Mouse (Mus musculus) liver, embryonic 11.5 days (tissue): Measurements from ENCODE around the gene Gria4. TPM values are rescaled to one million over a fixed set of nuclear protein-coding genes. Genes with fewer than 3 reads are reported as not detected.

Experiments
- ATAC-seq: fragments of 200-750 bp; cut with Nextera tagmentation; replicated peaks from 2 replicates; pipeline ENCODE4 v1.8.0; 2017; ENCODE audit warnings: moderate number of reproducible peaks, mild to moderate bottlenecking, moderate TSS enrichment, moderate library complexity; ENCODE audit not compliant: low FRiP score
- DNase-seq: peaks from one replicate; pipeline ENCODE4 v3.0.0-alpha.2; 2017; ENCODE audit warnings: low spot score
- H3K27ac ChIP-seq: fragments of 300-500 bp; sonication (generic); 2 replicates; pipeline ENCODE4 v1.5.1; 2014; ENCODE audit warnings: mild to moderate bottlenecking, low read depth, low read length, control low read depth
- H3K27me3 ChIP-seq: fragments of 300-500 bp; sonication (generic); replicated peaks from 2 replicates; pipeline ENCODE4 v1.6.1; 2014; ENCODE audit warnings: low read length, mixed read lengths; ENCODE audit not compliant: control insufficient read depth, insufficient read depth
- H3K36me3 ChIP-seq: fragments of 300-500 bp; sonication (generic); 2 replicates; pipeline ENCODE4 v1.6.1; 2014; ENCODE audit warnings: mild to moderate bottlenecking, low read length, moderate library complexity, mixed read lengths; ENCODE audit not compliant: control insufficient read depth, insufficient read depth
- H3K4me1 ChIP-seq: fragments of 300-500 bp; sonication (generic); replicated peaks from 2 replicates; pipeline ENCODE4 v1.6.1; 2014; ENCODE audit warnings: low read length, mixed read lengths; ENCODE audit not compliant: control insufficient read depth, insufficient read depth
- H3K4me2 ChIP-seq: fragments of 300-500 bp; sonication (generic); 2 replicates; pipeline ENCODE4 v1.6.1; 2014; ENCODE audit warnings: mild to moderate bottlenecking, control low read depth, moderate library complexity
- H3K4me3 ChIP-seq: fragments of 300-500 bp; sonication (generic); 2 replicates; pipeline ENCODE4 v1.5.1; 2014; ENCODE audit warnings: low read depth, low read length, control low read depth
- H3K9ac ChIP-seq: fragments of 300-500 bp; sonication (generic); 2 replicates; pipeline ENCODE4 v1.6.1; 2014; ENCODE audit warnings: low read depth, low read length, control low read depth
- H3K9me3 ChIP-seq: fragments of 300-500 bp; sonication (generic); 2 replicates; pipeline ENCODE4 v1.6.1; 2016; ENCODE audit warnings: low read length, inconsistent platforms, mixed read lengths; ENCODE audit not compliant: control insufficient read depth
- WGBS: fragments of 180-500 bp; shearing (Covaris S2); extraction: QIAGEN DNeasy Blood & Tissue Kit; methylation state at CpG from one replicate; pipeline ENCODE4 v1.1.7; 2014; 5-methylcytosine and 5-hydroxymethylcytosine counted together
- polyA plus RNA-seq: library from polyadenylated mRNA; unstranded; fragments of >200 nt; fragmentation: Nextera tagmentation; extraction: Ambion mirVana; gene quantifications from 2 replicates; pipeline ENCODE4 v1.2.1, GENCODE M21; 2014

Gene Gria4
- polyA plus RNA-seq, 1 experiment from 2014 or later = 0.86 TPM

DNA sequence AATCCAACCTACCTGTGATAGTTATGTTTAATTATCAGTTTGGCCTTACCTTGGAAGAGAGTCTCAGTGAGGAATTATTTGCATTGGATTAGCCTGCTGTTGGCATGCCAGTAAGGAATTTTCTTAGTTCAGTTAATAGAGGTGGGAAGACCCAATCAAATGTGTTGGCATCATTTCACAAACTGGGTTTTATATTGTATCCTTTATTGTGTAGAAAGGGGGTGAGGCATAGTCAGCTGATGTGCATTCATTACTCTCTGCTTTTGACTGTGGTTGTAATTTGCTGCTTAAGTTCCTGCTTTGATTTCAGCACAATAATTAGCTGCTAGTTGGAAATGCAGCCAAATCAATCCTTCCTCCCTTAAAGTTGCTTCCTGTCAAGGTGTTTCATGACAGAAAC, 83.7 kb downstream of the Gria4 start:
- no peaks in the 10 kb centered on the region for H3K27me3 ChIP-seq
- no peak overlapping the region for H3K27ac ChIP-seq
- DNase-seq (no peak), ATAC-seq (no peak)
- H3K9me3 ChIP-seq = no peaks in the 10 kb centered on the region
- no peak overlapping the region for H3K9ac ChIP-seq
- no peak overlapping the region for H3K4me3 ChIP-seq
- H3K4me1 ChIP-seq = no peaks in the 10 kb centered on the region
- no peak overlapping the region for H3K4me2 ChIP-seq
- no peaks in the 10 kb centered on the region for H3K36me3 ChIP-seq

DNA sequence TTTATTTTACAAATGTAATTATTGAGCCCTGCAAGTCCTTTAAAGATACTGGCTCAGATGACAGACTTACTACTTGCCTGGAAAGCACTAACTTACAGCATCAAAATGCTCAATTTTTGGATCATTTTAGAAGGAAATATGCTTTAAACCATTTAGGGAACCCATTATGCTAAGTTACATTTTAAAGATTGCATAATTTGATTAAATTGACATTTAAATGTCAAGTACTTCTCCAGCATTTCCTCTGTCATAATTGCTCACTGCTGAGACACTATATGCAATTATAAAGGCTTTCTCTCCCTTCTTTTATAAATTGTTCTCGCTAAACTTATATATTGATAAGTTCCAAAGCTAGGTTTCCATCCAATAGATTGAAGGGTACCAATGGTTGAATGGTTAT, 108.9 kb downstream of the Gria4 start:
- DNase-seq (no peak), ATAC-seq (no peak)
- H3K4me1 ChIP-seq = no peaks in the 10 kb centered on the region
- no peak overlapping the region for H3K27ac ChIP-seq
- no peak overlapping the region for H3K4me3 ChIP-seq
- WGBS = 80% methylated on average over 1 of the region's 1 CpGs
- H3K9me3 ChIP-seq = no peaks in the 10 kb centered on the region
- no peaks in the 10 kb centered on the region for H3K36me3 ChIP-seq
- no peak overlapping the region for H3K4me2 ChIP-seq
- H3K9ac ChIP-seq = no peak overlapping the region
- no peaks in the 10 kb centered on the region for H3K27me3 ChIP-seq

DNA sequence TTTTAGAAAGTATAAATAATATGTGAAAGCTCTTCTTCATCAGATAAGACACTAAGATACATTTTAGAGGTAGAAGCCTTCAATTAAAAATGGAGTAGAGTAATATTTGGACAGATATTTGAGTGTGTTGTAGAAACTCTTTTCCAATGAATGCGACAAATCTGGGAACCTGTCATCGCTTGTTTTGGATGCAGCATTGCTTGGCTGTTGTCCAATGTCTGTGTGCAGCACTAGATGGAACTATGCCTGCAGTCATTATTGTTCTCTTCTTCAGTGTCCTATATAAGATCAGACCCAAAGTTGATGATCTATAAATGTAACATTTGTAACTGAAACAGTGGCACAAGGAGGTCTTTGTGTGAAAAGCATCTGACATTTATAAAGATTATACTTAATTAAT, 115.8 kb downstream of the Gria4 start:
- no peak for ATAC-seq
- H3K9me3 ChIP-seq = no peaks in the 10 kb centered on the region
- no peak for DNase-seq
- 83% methylated on average over 2 of the region's 2 CpGs for WGBS
- no peaks in the 10 kb centered on the region for H3K4me1 ChIP-seq
- H3K9ac ChIP-seq = no peak overlapping the region
- H3K36me3 ChIP-seq = no peaks in the 10 kb centered on the region
- no peak overlapping the region for H3K27ac ChIP-seq
- no peaks in the 10 kb centered on the region for H3K27me3 ChIP-seq
- H3K4me2 ChIP-seq = no peak overlapping the region
- no peak overlapping the region for H3K4me3 ChIP-seq

- H3K27ac ChIP-seq = no peak overlapping the region
- no peaks in the 10 kb centered on the region for H3K36me3 ChIP-seq
- H3K4me3 ChIP-seq = no peak overlapping the region
- no peaks in the 10 kb centered on the region for H3K4me1 ChIP-seq
- H3K27me3 ChIP-seq = no peaks in the 10 kb centered on the region
- no peak for ATAC-seq
- no peaks in the 10 kb centered on the region for H3K9me3 ChIP-seq
- no peak for DNase-seq
- whole genome bisulfite sequencing = 84% methylated on average over 1 of the region's 1 CpGs
- H3K9ac ChIP-seq = no peak overlapping the region
- no peak overlapping the region for H3K4me2 ChIP-seq
Observed at GRCm38 (mm10) chr9:4679099-4679498, 116.9 kb downstream of the Gria4 start.

GRCm38 (mm10) chr9:4665691-4666090, 130.3 kb downstream of the Gria4 start:
- H3K4me3 ChIP-seq = no peak overlapping the region
- H3K4me1 ChIP-seq = no peaks in the 10 kb centered on the region
- DNase-seq (no peak), ATAC-seq (no peak)
- H3K9me3 ChIP-seq = no peaks in the 10 kb centered on the region
- 72% methylated on average over 2 of the region's 2 CpGs for WGBS
- H3K4me2 ChIP-seq = no peak overlapping the region
- no peaks in the 10 kb centered on the region for H3K27me3 ChIP-seq
- H3K36me3 ChIP-seq = no peaks in the 10 kb centered on the region
- no peak overlapping the region for H3K27ac ChIP-seq
- H3K9ac ChIP-seq = no peak overlapping the region

DNA sequence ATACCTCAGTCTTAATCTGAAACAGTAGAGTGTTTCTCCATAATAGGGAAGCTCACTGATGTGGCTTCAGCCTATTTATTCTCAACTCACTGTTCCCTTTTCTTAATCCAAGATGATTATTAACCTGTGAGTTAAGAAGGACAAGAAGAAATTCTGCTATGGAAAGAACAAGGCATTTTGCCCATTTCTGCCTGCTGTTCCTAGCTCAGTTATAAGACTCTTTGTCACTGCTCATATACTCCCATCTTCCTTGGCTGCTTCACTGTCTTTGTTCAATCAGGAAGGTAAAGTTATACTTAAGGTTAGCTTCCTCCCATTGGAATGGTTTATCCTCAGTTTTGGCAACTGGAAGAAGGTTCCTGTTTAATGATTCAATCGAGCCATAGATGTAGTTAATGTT, 133.6 kb downstream of the Gria4 start:
- DNase-seq (no peak), ATAC-seq (no peak)
- WGBS = 66% methylated on average over 1 of the region's 1 CpGs
- H3K4me2 ChIP-seq = no peak overlapping the region
- H3K27me3 ChIP-seq = no peaks in the 10 kb centered on the region
- no peak overlapping the region for H3K27ac ChIP-seq
- no peaks in the 10 kb centered on the region for H3K4me1 ChIP-seq
- H3K36me3 ChIP-seq = no peaks in the 10 kb centered on the region
- H3K9me3 ChIP-seq = no peaks in the 10 kb centered on the region
- H3K4me3 ChIP-seq = no peak overlapping the region
- H3K9ac ChIP-seq = no peak overlapping the region

GRCm38 (mm10) chr9:4658951-4659350, 137.1 kb downstream of the Gria4 start:
- no peak for DNase-seq
- Histone ChIP-seq H3K4me2 (no peak overlapping the region), H3K27me3 (no peaks in the 10 kb centered on the region), H3K36me3 (no peaks in the 10 kb centered on the region), H3K4me3 (no peak overlapping the region), H3K9ac (no peak overlapping the region), H3K4me1 (no peaks in the 10 kb centered on the region), H3K27ac (no peak overlapping the region), H3K9me3 (no peaks in the 10 kb centered on the region)
- ATAC-seq = no peak

- Histone ChIP-seq H3K4me2 (no peak overlapping the region), H3K36me3 (no peaks in the 10 kb centered on the region), H3K9me3 (no peaks in the 10 kb centered on the region), H3K4me1 (no peaks in the 10 kb centered on the region), H3K4me3 (no peak overlapping the region), H3K27me3 (no peaks in the 10 kb centered on the region), H3K27ac (no peak overlapping the region), H3K9ac (no peak overlapping the region)
- DNase-seq (no peak), ATAC-seq (no peak)
- WGBS = 82% methylated on average over 1 of the region's 1 CpGs
Observed at GRCm38 (mm10) chr9:4654333-4654732, 141.7 kb downstream of the Gria4 start.

DNA sequence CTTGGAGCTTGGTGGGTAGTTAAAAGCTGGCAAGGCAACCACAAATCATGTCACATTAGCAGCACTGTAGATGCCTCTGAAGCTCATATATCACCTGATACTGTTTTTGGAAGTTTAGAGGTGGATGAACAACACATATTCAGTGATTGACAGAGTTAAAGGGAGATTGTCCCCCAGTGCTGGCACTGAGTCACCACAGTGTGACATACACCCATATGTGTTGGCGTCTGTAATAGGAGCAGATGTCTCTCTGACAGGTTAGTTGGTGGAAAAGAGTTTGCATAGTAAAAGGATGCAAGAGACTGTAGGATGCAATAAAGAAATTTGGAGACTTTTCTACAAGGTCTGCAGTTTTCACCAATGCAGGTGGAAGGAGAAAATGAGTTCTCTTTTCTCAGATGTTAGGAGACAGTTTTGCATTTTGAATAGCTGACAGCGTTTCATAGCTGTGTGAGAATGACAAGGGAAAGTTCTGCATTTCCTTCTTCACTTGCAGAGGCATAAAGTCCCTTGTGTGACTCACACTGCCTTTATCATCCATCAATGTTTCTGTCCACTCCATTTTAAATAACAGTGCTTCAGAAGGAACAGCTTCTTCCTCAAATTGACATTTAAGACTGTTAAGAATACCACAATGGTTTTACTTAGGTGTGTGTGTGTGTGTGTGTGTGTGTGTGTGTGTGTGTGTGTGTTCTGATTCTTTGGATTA, 156.7 kb downstream of the Gria4 start:
- no peaks in the 10 kb centered on the region for H3K9me3 ChIP-seq
- H3K9ac ChIP-seq = no peak overlapping the region
- no peak overlapping the region for H3K27ac ChIP-seq
- H3K27me3 ChIP-seq = no peaks in the 10 kb centered on the region
- 58% methylated on average over 2 of the region's 2 CpGs for WGBS
- H3K4me1 ChIP-seq = no peaks in the 10 kb centered on the region
- H3K36me3 ChIP-seq = no peaks in the 10 kb centered on the region
- DNase-seq = no peak
- H3K4me2 ChIP-seq = no peak overlapping the region
- no peak for ATAC-seq
- H3K4me3 ChIP-seq = no peak overlapping the region
